Comparison of ENCODE assay signal across 9 mouse cellular contexts in the genomic region with DNA sequence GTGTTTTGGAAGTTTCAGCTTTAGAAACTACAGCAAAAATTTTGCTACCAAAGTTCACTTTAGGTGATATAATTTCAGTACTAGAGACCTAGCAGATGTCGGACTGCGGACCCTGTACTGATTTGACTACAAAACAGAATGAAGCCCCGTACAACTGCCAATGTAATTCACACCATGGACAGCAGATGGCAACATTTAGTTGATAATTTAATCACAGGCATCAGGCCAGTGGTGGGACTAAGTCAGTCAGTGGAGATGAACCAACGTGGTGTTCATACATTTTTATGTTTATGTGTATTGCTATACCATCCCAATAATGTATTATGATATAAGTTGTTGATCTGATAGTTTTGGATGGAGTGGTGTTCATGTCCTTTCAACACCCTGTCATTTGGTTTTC. TPM values are rescaled to one million over a fixed set of nuclear protein-coding genes. Genes with fewer than 3 reads are reported as not detected.
DNase-seq lines count a peak whose midpoint lies in the region; ATAC-seq lines count a peak whose summit lies in the region.
"Had no signal": no experiment of that assay in that cellular context is flagged by ENCODE, and none has a peak within 500 bp of the region (broad histone marks: within the 10 kb centered on the region; RNA-seq: fewer than 3 reads in every experiment).

No protein-coding gene starts in this region.

- H3K4me1 ChIP-seq in limb, embryonic 11.5 days (ENCODE audit: control insufficient read depth, insufficient read depth, low read length): peaks cover 5% of the 10 kb centered on the region; the same call in 1 of the 2 replicates
- H3K4me1 ChIP-seq in limb, embryonic 10.5 days: peaks cover 18% of the 10 kb centered on the region
- peaks cover 12% of the 10 kb centered on the region for H3K4me1 ChIP-seq in forebrain, embryonic 13.5 days
- peaks cover 7% of the 10 kb centered on the region; the same call in 1 of the 2 replicates for H3K4me1 ChIP-seq in intestine, embryonic 15.5 days (replicated peaks)
- H3K4me1 ChIP-seq: stomach, embryonic 15.5 days had no signal

- no peak overlapping the region for H3K4me3 ChIP-seq in limb, embryonic 11.5 days (ENCODE audit: low read depth, low read length)
- H3K4me3 ChIP-seq in limb, embryonic 10.5 days: no peak overlapping the region
- no peak overlapping the region for H3K4me3 ChIP-seq in forebrain, embryonic 13.5 days
- H3K4me3 ChIP-seq in intestine, embryonic 15.5 days (replicated peaks): no peak overlapping the region
- H3K4me3 ChIP-seq: stomach, embryonic 15.5 days had no signal

- DNase-seq in limb, embryonic 11.5 days (ENCODE audit: low spot score): peak; percentile 78
- DNase-seq in limb, embryonic 10.5 days (ENCODE audit: low spot score): no peak
- peak; percentile 68 for DNase-seq in ZHBTc4 (ENCODE audit: low read depth, low spot score)
- peak; percentile 62 for DNase-seq in left cerebral cortex, postnatal 4 days
- DNase-seq in naive thymus-derived CD4-positive, alpha-beta T cell, adult 2 months (ENCODE audit: low read depth): peak; percentile 80
- DNase-seq in ovary, postnatal 10 days (ENCODE audit: low spot score): no peak

- intact Hi-C loops in left cerebral cortex, postnatal 4 days (cut with DNase I): loop anchor here (2.0 kb wide), 1 partner anchor 76 kb away; no protein-coding TSS in a partner anchor

- H3K4me2 ChIP-seq in limb, embryonic 11.5 days (ENCODE audit: low read depth, severe bottlenecking): no peak overlapping the region
- H3K4me2 ChIP-seq in forebrain, embryonic 13.5 days: no peak overlapping the region
- H3K4me2 ChIP-seq in intestine, embryonic 15.5 days (replicated peaks): no peak overlapping the region
- H3K4me2 ChIP-seq: stomach, embryonic 15.5 days had no signal

- H3K9ac ChIP-seq in limb, embryonic 11.5 days (ENCODE audit: low read length): no peak overlapping the region
- H3K9ac ChIP-seq in forebrain, embryonic 13.5 days: no peak overlapping the region
- H3K9ac ChIP-seq in intestine, embryonic 15.5 days: no peak overlapping the region
- H3K9ac ChIP-seq: stomach, embryonic 15.5 days had no signal

- no peaks in the 10 kb centered on the region for H3K36me3 ChIP-seq in limb, embryonic 11.5 days (ENCODE audit: control insufficient read depth, insufficient read depth, low read length)
- H3K36me3 ChIP-seq in limb, embryonic 10.5 days: peaks cover 8% of the 10 kb centered on the region; the same call in 1 of the 2 replicates
- H3K36me3 ChIP-seq in forebrain, embryonic 13.5 days (ENCODE audit: poor library complexity, severe bottlenecking): no peaks in the 10 kb centered on the region
- peaks cover 8% of the 10 kb centered on the region; the same call in 1 of the 2 replicates for H3K36me3 ChIP-seq in intestine, embryonic 15.5 days

- no peaks in the 10 kb centered on the region for H3K9me3 ChIP-seq in limb, embryonic 11.5 days (ENCODE audit: control insufficient read depth, low read length)
- H3K9me3 ChIP-seq in limb, embryonic 10.5 days (replicated peaks): no peaks in the 10 kb centered on the region
- H3K9me3 ChIP-seq in forebrain, embryonic 13.5 days (replicated peaks): no peaks in the 10 kb centered on the region
- H3K9me3 ChIP-seq in intestine, embryonic 15.5 days: no peaks in the 10 kb centered on the region
- H3K9me3 ChIP-seq: stomach, embryonic 15.5 days had no signal

- H3K27me3 ChIP-seq in limb, embryonic 11.5 days (ENCODE audit: control insufficient read depth, insufficient read depth, low read length): no peaks in the 10 kb centered on the region
- H3K27me3 ChIP-seq in limb, embryonic 10.5 days (ENCODE audit: low read depth, poor library complexity, severe bottlenecking): no peaks in the 10 kb centered on the region
- no peaks in the 10 kb centered on the region for H3K27me3 ChIP-seq in forebrain, embryonic 13.5 days
- H3K27me3 ChIP-seq in intestine, embryonic 15.5 days (replicated peaks): no peaks in the 10 kb centered on the region
- H3K27me3 ChIP-seq: stomach, embryonic 15.5 days had no signal

- ATAC-seq in limb, embryonic 11.5 days (ENCODE audit: insufficient number of reproducible peaks, low FRiP score, low TSS enrichment, low read depth): no peak
- ATAC-seq in forebrain, embryonic 13.5 days: peak; percentile 60
- 0 out of 2 replicates have a peak, but pooled peaks have one; percentile 32 for ATAC-seq in intestine, embryonic 15.5 days

- H3K27ac ChIP-seq in limb, embryonic 11.5 days (replicated peaks; ENCODE audit: low read depth, low read length): no peak overlapping the region
- no peak overlapping the region for H3K27ac ChIP-seq in limb, embryonic 10.5 days
- H3K27ac ChIP-seq in forebrain, embryonic 13.5 days: no peak overlapping the region
- no peak overlapping the region for H3K27ac ChIP-seq in intestine, embryonic 15.5 days
- H3K27ac ChIP-seq: stomach, embryonic 15.5 days had no signal

- WGBS in limb, embryonic 11.5 days: 25% methylated on average over 4 of the region's 4 CpGs
- WGBS in limb, embryonic 10.5 days: 27% methylated on average over 4 of the region's 4 CpGs
- WGBS in forebrain, embryonic 13.5 days: 10% methylated on average over 4 of the region's 4 CpGs
- WGBS in intestine, embryonic 15.5 days: 22% methylated on average over 4 of the region's 4 CpGs

RNA-seq across cellular contexts. Expression of a gene that starts 26.4 kb away (rescaled TPM):
- 161 and 167 TPM in 2 replicates for polyA plus RNA-seq in limb, embryonic 11.5 days (2014; fragmentation: Nextera tagmentation; extraction: Ambion mirVana)
- 141 and 148 TPM in 2 replicates for polyA plus RNA-seq in limb, embryonic 10.5 days (2016; fragmentation: Nextera tagmentation; extraction: Ambion mirVana)
- 127 and 131 TPM in 2 replicates for polyA plus RNA-seq in forebrain, embryonic 13.5 days (2015; fragmentation: Nextera tagmentation; extraction: Ambion mirVana)
- polyA plus RNA-seq in intestine, embryonic 15.5 days (2015; fragmentation: Nextera tagmentation; extraction: Ambion mirVana): 129 and 130 TPM in 2 replicates
- 10 to 100 TPM; 73.1 to 74.3 TPM for total RNA-seq in left cerebral cortex, postnatal 4 days (2021)

RNA-seq across cellular contexts. Expression of a gene that starts 48.8 kb away (rescaled TPM):
- polyA plus RNA-seq in limb, embryonic 11.5 days (2014; fragmentation: Nextera tagmentation; extraction: Ambion mirVana): 6.1 and 8.9 TPM in 2 replicates
- 10.1 and 10.8 TPM in 2 replicates for polyA plus RNA-seq in limb, embryonic 10.5 days (2016; fragmentation: Nextera tagmentation; extraction: Ambion mirVana)
- 6.5 and 7.0 TPM in 2 replicates for polyA plus RNA-seq in forebrain, embryonic 13.5 days (2015; fragmentation: Nextera tagmentation; extraction: Ambion mirVana)
- polyA plus RNA-seq in intestine, embryonic 15.5 days (2015; fragmentation: Nextera tagmentation; extraction: Ambion mirVana): 32.7 and 33.8 TPM in 2 replicates
- total RNA-seq in left cerebral cortex, postnatal 4 days (2021): 1 to 10 TPM; 5.3 to 5.4 TPM

Comparison
In these comparisons a context has a peak if more than half of its experiments do, and no peak if none do; other contexts are left out.
1. DNase-seq: peak in limb, embryonic 11.5 days (single experiment), ZHBTc4 (single experiment), left cerebral cortex, postnatal 4 days (single experiment) and naive thymus-derived CD4-positive, alpha-beta T cell, adult 2 months (single experiment); none in limb, embryonic 10.5 days (single experiment) and ovary, postnatal 10 days (single experiment).